In the genomic region with DNA sequence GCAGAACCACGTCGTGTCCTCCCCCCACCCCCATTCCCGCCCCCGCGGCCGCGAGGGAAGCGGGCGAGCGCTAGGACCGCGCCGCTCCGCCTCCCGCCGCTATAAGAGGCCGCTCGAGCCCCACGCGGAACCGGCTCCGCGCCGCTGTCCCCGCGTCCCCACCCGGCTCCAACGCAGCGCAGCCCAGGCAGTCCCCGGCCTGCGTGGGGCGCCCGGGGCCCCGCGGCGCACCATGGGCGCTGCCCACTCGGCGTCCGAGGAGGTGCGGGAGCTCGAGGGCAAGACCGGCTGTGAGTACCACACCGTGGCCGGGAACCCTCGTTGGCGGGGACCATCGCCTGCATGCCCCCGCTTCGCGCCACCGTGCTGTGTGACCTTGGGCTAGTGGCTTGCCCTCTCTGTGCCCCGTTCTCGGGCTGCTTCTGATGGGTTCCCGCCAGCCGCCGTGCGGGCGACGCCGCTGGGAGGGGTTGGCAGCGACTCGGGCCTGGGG, we compare ENCODE assay signal across 8 mouse cellular contexts. TPM values are rescaled to one million over a fixed set of nuclear protein-coding genes. Genes with fewer than 3 reads are reported as not detected.
A peak's percentile ranks its signal among the peaks of the same experiment; 100 is the strongest.
DNase-seq lines count a peak whose midpoint lies in the region; ATAC-seq lines count a peak whose summit lies in the region.

Gene Tesc (plus strand): TSS at position 46 of the 493 bp plus-strand sequence.

- no peaks in the 10 kb centered on the region for H3K36me3 ChIP-seq in neural tube, embryonic 11.5 days (ENCODE audit: control insufficient read depth, insufficient read depth, low read length)

- under 1% methylated on average over 46 of the region's 63 CpGs for WGBS in neural tube, embryonic 11.5 days

- DNase-seq in embryo, embryonic 10.5 days (ENCODE audit: low spot score): peak; percentile 7
- no peak for DNase-seq in embryo, embryonic 11 days
- peak; percentile 56 to 65 for DNase-seq in cerebellum, postnatal 14 days
- no peak for DNase-seq in heart, postnatal 10 days
- DNase-seq in left cerebral cortex, postnatal 36 days (ENCODE audit: low spot score in 2 of 2): peak in 1 of 2 experiments; percentile 61
- no peak for DNase-seq in neural tube, embryonic 11.5 days (ENCODE audit: low spot score)

- intact Hi-C loops in heart, postnatal 10 days (cut with DNase I): no loop called here
- intact Hi-C loops in left cerebral cortex, postnatal 36 days (cut with DNase I): loop anchor here (5.0 kb wide), 1 partner anchor 40 kb away; no protein-coding TSS in a partner anchor

- ATAC-seq in CD4-positive, CD25-positive, alpha-beta regulatory T cell, adult 4 months: peak; percentile 7
- ATAC-seq in neural tube, embryonic 11.5 days (ENCODE audit: insufficient read depth, low FRiP score, low TSS enrichment): no peak
- ATAC-seq in frontal cortex, adult (ENCODE audit: low TSS enrichment): no peak; the same call in 1 of the 2 replicates

- H3K27me3 ChIP-seq in neural tube, embryonic 11.5 days (ENCODE audit: control insufficient read depth, insufficient read depth, low read length): peaks cover 54% of the 10 kb centered on the region

- H3K4me3 ChIP-seq in neural tube, embryonic 11.5 days (ENCODE audit: low read depth, low read length): peak within 1 kb of the TSS; percentile 44

- H3K27ac ChIP-seq in neural tube, embryonic 11.5 days (ENCODE audit: low read depth, low read length): no peak within 1 kb of the TSS

- peaks cover 23% of the 10 kb centered on the region for H3K4me1 ChIP-seq in neural tube, embryonic 11.5 days (ENCODE audit: control insufficient read depth, insufficient read depth, low read length)

- H3K4me2 ChIP-seq in neural tube, embryonic 11.5 days (ENCODE audit: low read depth): peak within 1 kb of the TSS; percentile 87

- H3K9ac ChIP-seq in neural tube, embryonic 11.5 days (ENCODE audit: low read length): peak within 1 kb of the TSS; percentile 8; the same call in 1 of the 2 replicates

- H3K9me3 ChIP-seq in neural tube, embryonic 11.5 days (ENCODE audit: control insufficient read depth, low read length): no peaks in the 10 kb centered on the region

RNA-seq across cellular contexts. Expression of gene Tesc, which starts in this region (rescaled TPM):
- polyA plus RNA-seq in CD4-positive, CD25-positive, alpha-beta regulatory T cell, adult 4 months (2017; shearing (Covaris generic)): 1 to 10 TPM; 2.9 to 7.7 TPM
- total RNA-seq in heart, postnatal 10 days (2021): 100 to 1,000 TPM; 111 to 112 TPM
- total RNA-seq in left cerebral cortex, postnatal 36 days (2021): 10 to 100 TPM; 83.4 to 97.3 TPM
- polyA plus RNA-seq in neural tube, embryonic 11.5 days (2014; fragmentation: Nextera tagmentation; extraction: Ambion mirVana): 0.46 and 0.76 TPM in 2 replicates

Comparison
In these comparisons a context has a peak if more than half of its experiments do, and no peak if none do; other contexts are left out.
1. DNase-seq: peak in embryo, embryonic 10.5 days (single experiment) and cerebellum, postnatal 14 days (2 of 2); none in embryo, embryonic 11 days (single experiment), heart, postnatal 10 days (0 of 2) and neural tube, embryonic 11.5 days (single experiment).